Mouse (Mus musculus): ENCODE data around the gene Med8. TPM values are rescaled to one million over a fixed set of nuclear protein-coding genes. Genes with fewer than 3 reads are reported as not detected.

Med8 gene
- polyA plus RNA-seq (2015; fragmentation: Nextera tagmentation; extraction: Ambion mirVana): 73.2 and 81.3 TPM in 2 replicates

GRCm38 (mm10) chr4:118409142-118409900, at the start of gene Med8, which contains the start of gene Szt2:
Med8 (plus strand) TSS chr4:118409337.
Szt2 (minus strand) TSS chr4:118409273.
- WGBS: under 1% methylated on average over 51 of the region's 53 CpGs
- Histone ChIP-seq H3K27ac (replicated peaks) (peak within 1 kb of the TSS; percentile 70), H3K4me1 (peaks cover 21% of the 10 kb centered on the region), H3K27me3 (replicated peaks) (no peaks in the 10 kb centered on the region), H3K4me2 (peak within 1 kb of the TSS; percentile 91), H3K9me3 (no peaks in the 10 kb centered on the region), H3K4me3 (peak within 1 kb of the TSS; percentile 80), H3K9ac (peak within 1 kb of the TSS; percentile 94), H3K36me3 (peaks cover 53% of the 10 kb centered on the region)
- peak; percentile 91 for ATAC-seq (ENCODE audit: extremely low read depth, insufficient number of reproducible peaks, low FRiP score, low TSS enrichment)

- Histone ChIP-seq H3K4me1 (peaks cover 14% of the 10 kb centered on the region), H3K36me3 (peaks cover 39% of the 10 kb centered on the region)
- WGBS: 1% methylated on average over 54 of the region's 54 CpGs
These were observed 49.0 kb upstream of the Med8 start for GRCm38 (mm10) chr4:118359896-118360720.

GRCm38 (mm10) chr4:118361451-118361850, 47.7 kb upstream of the Med8 start:
- Histone ChIP-seq H3K9ac (no peak overlapping the region), H3K9me3 (no peaks in the 10 kb centered on the region), H3K4me1 (peaks cover 14% of the 10 kb centered on the region), H3K4me2 (no peak overlapping the region), H3K36me3 (peaks cover 52% of the 10 kb centered on the region), H3K27ac (replicated peaks) (no peak overlapping the region), H3K4me3 (no peak overlapping the region), H3K27me3 (replicated peaks) (no peaks in the 10 kb centered on the region)
- WGBS: 88% methylated on average over 5 of the region's 5 CpGs
- ATAC-seq (ENCODE audit: extremely low read depth, insufficient number of reproducible peaks, low FRiP score, low TSS enrichment): no peak

More at GRCm38 (mm10) chr4:118359896-118360720, 49.0 kb upstream of the Med8 start:
- Histone ChIP-seq H3K27me3 (replicated peaks) (no peaks in the 10 kb centered on the region), H3K27ac (replicated peaks) (peak overlapping the region; percentile 87), H3K4me3 (peak overlapping the region; percentile 81), H3K9ac (peak overlapping the region; percentile 93), H3K9me3 (no peaks in the 10 kb centered on the region), H3K4me2 (peak overlapping the region; percentile 97)
- ATAC-seq (ENCODE audit: extremely low read depth, insufficient number of reproducible peaks, low FRiP score, low TSS enrichment): peak; percentile 57; the same call in 1 of the 2 replicates

GRCm38 (mm10) chr4:118362879-118363278, 46.3 kb upstream of the Med8 start:
- no peak overlapping the region for H3K27ac ChIP-seq (replicated peaks)
- H3K4me2 ChIP-seq: no peak overlapping the region
- peaks cover 62% of the 10 kb centered on the region for H3K36me3 ChIP-seq
- no peaks in the 10 kb centered on the region for H3K9me3 ChIP-seq
- 86% methylated on average over 6 of the region's 6 CpGs for whole genome bisulfite sequencing
- H3K4me3 ChIP-seq: no peak overlapping the region
- no peak for ATAC-seq (ENCODE audit: extremely low read depth, insufficient number of reproducible peaks, low FRiP score, low TSS enrichment)
- H3K4me1 ChIP-seq: peaks cover 14% of the 10 kb centered on the region
- H3K9ac ChIP-seq: no peak overlapping the region
- no peaks in the 10 kb centered on the region for H3K27me3 ChIP-seq (replicated peaks)

- no peak overlapping the region for H3K4me2 ChIP-seq
These were observed 45.2 kb upstream of the Med8 start for GRCm38 (mm10) chr4:118363985-118364384.

GRCm38 (mm10) chr4:118364641-118365040, 44.5 kb upstream of the Med8 start:
- Histone ChIP-seq H3K9ac (no peak overlapping the region), H3K4me2 (no peak overlapping the region), H3K4me1 (peaks cover 9% of the 10 kb centered on the region), H3K4me3 (no peak overlapping the region), H3K27ac (replicated peaks) (no peak overlapping the region), H3K36me3 (peaks cover 80% of the 10 kb centered on the region), H3K27me3 (replicated peaks) (no peaks in the 10 kb centered on the region), H3K9me3 (no peaks in the 10 kb centered on the region)
- WGBS: 89% methylated on average over 13 of the region's 13 CpGs
- ATAC-seq (ENCODE audit: extremely low read depth, insufficient number of reproducible peaks, low FRiP score, low TSS enrichment): no peak

More at GRCm38 (mm10) chr4:118363985-118364384, 45.2 kb upstream of the Med8 start:
- H3K4me3 ChIP-seq: no peak overlapping the region
- no peaks in the 10 kb centered on the region for H3K27me3 ChIP-seq (replicated peaks)
- 99% methylated on average over 3 of the region's 3 CpGs for WGBS
- H3K4me1 ChIP-seq: peaks cover 14% of the 10 kb centered on the region
- H3K27ac ChIP-seq (replicated peaks): no peak overlapping the region
- ATAC-seq (ENCODE audit: extremely low read depth, insufficient number of reproducible peaks, low FRiP score, low TSS enrichment): no peak
- H3K36me3 ChIP-seq: peaks cover 73% of the 10 kb centered on the region
- no peak overlapping the region for H3K9ac ChIP-seq
- H3K9me3 ChIP-seq: no peaks in the 10 kb centered on the region

GRCm38 (mm10) chr4:118365991-118366390, 43.1 kb upstream of the Med8 start:
- H3K4me3 ChIP-seq: no peak overlapping the region
- H3K9me3 ChIP-seq: no peaks in the 10 kb centered on the region
- no peak for ATAC-seq (ENCODE audit: extremely low read depth, insufficient number of reproducible peaks, low FRiP score, low TSS enrichment)
- H3K36me3 ChIP-seq: peaks cover 91% of the 10 kb centered on the region
- WGBS: 81% methylated on average over 14 of the region's 14 CpGs
- H3K27ac ChIP-seq (replicated peaks): no peak overlapping the region
- no peak overlapping the region for H3K9ac ChIP-seq
- H3K4me2 ChIP-seq: no peak overlapping the region
- H3K4me1 ChIP-seq: peaks cover under 1% of the 10 kb centered on the region; the same call in 1 of the 2 replicates
- H3K27me3 ChIP-seq (replicated peaks): no peaks in the 10 kb centered on the region

GRCm38 (mm10) chr4:118367551-118367950, 41.6 kb upstream of the Med8 start:
- H3K9ac ChIP-seq: no peak overlapping the region
- no peaks in the 10 kb centered on the region; the same call in 1 of the 2 replicates for H3K4me1 ChIP-seq
- H3K4me3 ChIP-seq: no peak overlapping the region
- no peak overlapping the region for H3K27ac ChIP-seq (replicated peaks)
- no peak for ATAC-seq (ENCODE audit: extremely low read depth, insufficient number of reproducible peaks, low FRiP score, low TSS enrichment)
- H3K9me3 ChIP-seq: no peaks in the 10 kb centered on the region
- 82% methylated on average over 12 of the region's 12 CpGs for WGBS
- peaks cover 93% of the 10 kb centered on the region for H3K36me3 ChIP-seq
- no peak overlapping the region for H3K4me2 ChIP-seq
- no peaks in the 10 kb centered on the region for H3K27me3 ChIP-seq (replicated peaks)

- WGBS: 86% methylated on average over 3 of the region's 3 CpGs
- H3K9ac ChIP-seq: no peak overlapping the region
- peaks cover 93% of the 10 kb centered on the region for H3K36me3 ChIP-seq
These were observed 40.5 kb upstream of the Med8 start for GRCm38 (mm10) chr4:118368616-118369015.

GRCm38 (mm10) chr4:118371822-118372221, 37.3 kb upstream of the Med8 start:
- Histone ChIP-seq H3K9ac (no peak overlapping the region), H3K27me3 (replicated peaks) (no peaks in the 10 kb centered on the region), H3K27ac (replicated peaks) (no peak overlapping the region), H3K4me2 (no peak overlapping the region), H3K4me3 (no peak overlapping the region), H3K9me3 (no peaks in the 10 kb centered on the region), H3K4me1 (no peaks in the 10 kb centered on the region), H3K36me3 (peaks cover 96% of the 10 kb centered on the region)
- 88% methylated on average over 13 of the region's 13 CpGs for WGBS
- no peak for ATAC-seq (ENCODE audit: extremely low read depth, insufficient number of reproducible peaks, low FRiP score, low TSS enrichment)

More at GRCm38 (mm10) chr4:118368616-118369015, 40.5 kb upstream of the Med8 start:
- H3K27ac ChIP-seq (replicated peaks): no peak overlapping the region
- H3K27me3 ChIP-seq (replicated peaks): no peaks in the 10 kb centered on the region
- H3K4me3 ChIP-seq: no peak overlapping the region
- ATAC-seq (ENCODE audit: extremely low read depth, insufficient number of reproducible peaks, low FRiP score, low TSS enrichment): no peak
- no peak overlapping the region for H3K4me2 ChIP-seq
- no peaks in the 10 kb centered on the region for H3K9me3 ChIP-seq
- H3K4me1 ChIP-seq: no peaks in the 10 kb centered on the region; the same call in 1 of the 2 replicates

- ATAC-seq (ENCODE audit: extremely low read depth, insufficient number of reproducible peaks, low FRiP score, low TSS enrichment): no peak
- peaks cover 99% of the 10 kb centered on the region for H3K36me3 ChIP-seq
- no peak overlapping the region for H3K9ac ChIP-seq
- 89% methylated on average over 6 of the region's 6 CpGs for WGBS
- H3K9me3 ChIP-seq: no peaks in the 10 kb centered on the region
- no peaks in the 10 kb centered on the region for H3K4me1 ChIP-seq
- no peak overlapping the region for H3K4me3 ChIP-seq
- no peaks in the 10 kb centered on the region for H3K27me3 ChIP-seq (replicated peaks)
- H3K4me2 ChIP-seq: no peak overlapping the region
- no peak overlapping the region for H3K27ac ChIP-seq (replicated peaks)
These were observed 33.1 kb upstream of the Med8 start for GRCm38 (mm10) chr4:118375999-118376398.

Measured in heart, embryonic 13.5 days (tissue).